Mouse (Mus musculus): Measurements from ENCODE around the gene Ppcs. TPM values are rescaled to one million over a fixed set of nuclear protein-coding genes. Genes with fewer than 3 reads are reported as not detected.

The Ppcs gene
- polyA plus RNA-seq, 1 experiment from 2014 or later = 24.5 TPM

Other genes with a start within 250 kb of the Ppcs start
- 4.8 and 7.1 TPM in 2 replicates for gene Zfp691, start 248.2 kb downstream of the Ppcs start, polyA plus RNA-seq (2014; fragmentation: Nextera tagmentation; extraction: Ambion mirVana)
- 0.24 and 0.63 TPM in 2 replicates for gene Ermap, start 232.4 kb downstream of the Ppcs start, polyA plus RNA-seq (2014; fragmentation: Nextera tagmentation; extraction: Ambion mirVana)
- 253 and 300 TPM in 2 replicates for gene Svbp, start 227.1 kb downstream of the Ppcs start, polyA plus RNA-seq (2014; fragmentation: Nextera tagmentation; extraction: Ambion mirVana)
- gene Tmem269, start 204.2 kb downstream of the Ppcs start, polyA plus RNA-seq (2014; fragmentation: Nextera tagmentation; extraction: Ambion mirVana) = 0.29 and 0.54 TPM in 2 replicates
- gene AU022252, start 189.7 kb downstream of the Ppcs start, polyA plus RNA-seq (2014; fragmentation: Nextera tagmentation; extraction: Ambion mirVana) = 21.1 and 26.0 TPM in 2 replicates
- gene P3h1, start 189.5 kb downstream of the Ppcs start, polyA plus RNA-seq (2014; fragmentation: Nextera tagmentation; extraction: Ambion mirVana) = 10.1 TPM in 2 replicates
- gene Cldn19, start 167.0 kb downstream of the Ppcs start, polyA plus RNA-seq (2014; fragmentation: Nextera tagmentation; extraction: Ambion mirVana) = 1.4 and 1.8 TPM in 2 replicates
- gene Ybx1, start 127.8 kb downstream of the Ppcs start, polyA plus RNA-seq (2014; fragmentation: Nextera tagmentation; extraction: Ambion mirVana) = 990 and 1,028 TPM in 2 replicates
- gene Ppih, start 101.9 kb downstream of the Ppcs start, polyA plus RNA-seq (2014; fragmentation: Nextera tagmentation; extraction: Ambion mirVana) = 57.6 and 60.0 TPM in 2 replicates
- 19.3 and 20.6 TPM in 2 replicates for gene Ccdc30, start 6.9 kb downstream of the Ppcs start, polyA plus RNA-seq (2014; fragmentation: Nextera tagmentation; extraction: Ambion mirVana)
- 0.30 and 0.45 TPM in 2 replicates for gene Zmynd12, start 394 bp upstream of the Ppcs start, polyA plus RNA-seq (2014; fragmentation: Nextera tagmentation; extraction: Ambion mirVana)
- gene Rimkla, start 70.2 kb upstream of the Ppcs start, polyA plus RNA-seq (2014; fragmentation: Nextera tagmentation; extraction: Ambion mirVana) = 22.9 and 26.2 TPM in 2 replicates
- 18.6 and 31.6 TPM in 2 replicates for gene Foxj3, start 114.6 kb upstream of the Ppcs start, polyA plus RNA-seq (2014; fragmentation: Nextera tagmentation; extraction: Ambion mirVana)
- 8.6 and 9.5 TPM in 2 replicates for gene Frg2f1, start 117.1 kb upstream of the Ppcs start, polyA plus RNA-seq (2014; fragmentation: Nextera tagmentation; extraction: Ambion mirVana)
- gene Guca2a, start 215.3 kb upstream of the Ppcs start, polyA plus RNA-seq (2014; fragmentation: Nextera tagmentation; extraction: Ambion mirVana) = not detected in 2 replicates
- gene Guca2b, start 236.5 kb upstream of the Ppcs start, polyA plus RNA-seq (2014; fragmentation: Nextera tagmentation; extraction: Ambion mirVana) = not detected in 2 replicates

All from midbrain, embryonic 14.5 days (tissue).